In genomic region chr4:43506536-43507185, GRCm38 (mm10) we compare ENCODE assay signal across 10 mouse cellular contexts. TPM values are rescaled to one million over a fixed set of nuclear protein-coding genes. Genes with fewer than 3 reads are reported as not detected.
DNase-seq lines count a peak whose midpoint lies in the region; ATAC-seq lines count a peak whose summit lies in the region.
"Had no signal": no experiment of that assay in that cellular context is flagged by ENCODE, and none has a peak within 500 bp of the region (broad histone marks: within the 10 kb centered on the region; RNA-seq: fewer than 3 reads in every experiment).

Gene Car9, plus strand, starts transcription at chr4:43506966.

- H3K4me2 ChIP-seq in forebrain, embryonic 12.5 days, result peak within 1 kb of the TSS; percentile 60; the same call in 1 of the 2 replicates
- no peak within 1 kb of the TSS for H3K4me2 ChIP-seq in forebrain, embryonic 16.5 days (ENCODE audit: low read length)
- no peak within 1 kb of the TSS for H3K4me2 ChIP-seq in midbrain, embryonic 14.5 days (ENCODE audit: low read length)
- H3K4me2 ChIP-seq in midbrain, embryonic 15.5 days, result no peak within 1 kb of the TSS
- peak within 1 kb of the TSS; percentile 50 for H3K4me2 ChIP-seq in hindbrain, embryonic 15.5 days
- peak within 1 kb of the TSS; percentile 94 for H3K4me2 ChIP-seq in stomach, embryonic 16.5 days (ENCODE audit: low read depth, low read length)

- no peaks in the 10 kb centered on the region for H3K36me3 ChIP-seq in forebrain, embryonic 12.5 days (replicated peaks)
- no peaks in the 10 kb centered on the region for H3K36me3 ChIP-seq in forebrain, embryonic 16.5 days (ENCODE audit: control insufficient read depth, insufficient read depth)
- H3K36me3 ChIP-seq in midbrain, embryonic 14.5 days (ENCODE audit: control insufficient read depth, insufficient read depth, low read length), result no peaks in the 10 kb centered on the region
- H3K36me3 ChIP-seq in midbrain, embryonic 15.5 days (replicated peaks), result no peaks in the 10 kb centered on the region
- no peaks in the 10 kb centered on the region for H3K36me3 ChIP-seq in hindbrain, embryonic 15.5 days
- H3K36me3 ChIP-seq in stomach, embryonic 16.5 days (ENCODE audit: control insufficient read depth, insufficient read depth, low read length), result no peaks in the 10 kb centered on the region

- peaks cover 17% of the 10 kb centered on the region for H3K4me1 ChIP-seq in forebrain, embryonic 12.5 days
- H3K4me1 ChIP-seq in forebrain, embryonic 16.5 days (replicated peaks; ENCODE audit: control insufficient read depth, insufficient read depth, low read length), result peaks cover 13% of the 10 kb centered on the region
- H3K4me1 ChIP-seq in midbrain, embryonic 14.5 days (ENCODE audit: control insufficient read depth, insufficient read depth, low read length), result peaks cover 4% of the 10 kb centered on the region; the same call in 1 of the 2 replicates
- H3K4me1 ChIP-seq in midbrain, embryonic 15.5 days, result peaks cover 10% of the 10 kb centered on the region; the same call in 1 of the 2 replicates
- H3K4me1 ChIP-seq in hindbrain, embryonic 15.5 days (replicated peaks), result peaks cover 13% of the 10 kb centered on the region
- peaks cover 14% of the 10 kb centered on the region for H3K4me1 ChIP-seq in stomach, embryonic 16.5 days (ENCODE audit: control insufficient read depth, insufficient read depth, low read length)

- no peak within 1 kb of the TSS for H3K27ac ChIP-seq in forebrain, embryonic 12.5 days
- H3K27ac ChIP-seq in forebrain, embryonic 16.5 days (ENCODE audit: low read length), result no peak within 1 kb of the TSS
- H3K27ac ChIP-seq in midbrain, embryonic 14.5 days (replicated peaks; ENCODE audit: low read depth, low read length), result no peak within 1 kb of the TSS
- no peak within 1 kb of the TSS for H3K27ac ChIP-seq in midbrain, embryonic 15.5 days
- no peak within 1 kb of the TSS for H3K27ac ChIP-seq in hindbrain, embryonic 15.5 days (replicated peaks)
- H3K27ac ChIP-seq in stomach, embryonic 16.5 days (ENCODE audit: low read length), result no peak within 1 kb of the TSS

- no peak for DNase-seq in midbrain, embryonic 14.5 days
- DNase-seq in right cerebral cortex, postnatal 4 days, result no peak
- DNase-seq in urinary bladder, adult 18-20 months (ENCODE audit: low spot score in 2 of 2), result no peak
- DNase-seq: B cell, adult 2 months; thymus, postnatal 14 days had no signal

- WGBS in forebrain, embryonic 12.5 days, result 59% methylated on average over 9 of the region's 9 CpGs
- WGBS in forebrain, embryonic 16.5 days, result 49% methylated on average over 9 of the region's 9 CpGs
- 59% methylated on average over 9 of the region's 9 CpGs for WGBS in midbrain, embryonic 14.5 days
- WGBS in midbrain, embryonic 15.5 days, result 49% methylated on average over 9 of the region's 9 CpGs
- 45% methylated on average over 9 of the region's 9 CpGs for WGBS in hindbrain, embryonic 15.5 days
- WGBS in stomach, embryonic 16.5 days, result 58% methylated on average over 9 of the region's 9 CpGs

- no peak within 1 kb of the TSS for H3K9ac ChIP-seq in forebrain, embryonic 12.5 days
- no peak within 1 kb of the TSS for H3K9ac ChIP-seq in forebrain, embryonic 16.5 days (replicated peaks; ENCODE audit: low read depth, low read length)
- H3K9ac ChIP-seq in midbrain, embryonic 14.5 days (replicated peaks; ENCODE audit: low read length), result no peak within 1 kb of the TSS
- no peak within 1 kb of the TSS for H3K9ac ChIP-seq in midbrain, embryonic 15.5 days
- H3K9ac ChIP-seq in hindbrain, embryonic 15.5 days, result no peak within 1 kb of the TSS
- H3K9ac ChIP-seq in stomach, embryonic 16.5 days (ENCODE audit: low read length), result peak within 1 kb of the TSS; percentile 73

- peaks cover 47% of the 10 kb centered on the region for H3K27me3 ChIP-seq in forebrain, embryonic 12.5 days
- H3K27me3 ChIP-seq in forebrain, embryonic 16.5 days (replicated peaks; ENCODE audit: control insufficient read depth, insufficient read depth, low read length), result no peaks in the 10 kb centered on the region; the same call in 1 of the 2 replicates
- H3K27me3 ChIP-seq in midbrain, embryonic 14.5 days (ENCODE audit: control insufficient read depth, insufficient read depth, low read length), result no peaks in the 10 kb centered on the region; the same call in 1 of the 2 replicates
- H3K27me3 ChIP-seq in midbrain, embryonic 15.5 days (replicated peaks), result peaks cover 13% of the 10 kb centered on the region
- H3K27me3 ChIP-seq in hindbrain, embryonic 15.5 days, result peaks cover 20% of the 10 kb centered on the region
- H3K27me3 ChIP-seq in stomach, embryonic 16.5 days (ENCODE audit: control insufficient read depth, insufficient read depth, low read length), result no peaks in the 10 kb centered on the region

- H3K9me3 ChIP-seq in forebrain, embryonic 12.5 days, result no peaks in the 10 kb centered on the region
- H3K9me3 ChIP-seq in forebrain, embryonic 16.5 days (ENCODE audit: control insufficient read depth, low read length), result no peaks in the 10 kb centered on the region
- H3K9me3 ChIP-seq in midbrain, embryonic 14.5 days (ENCODE audit: control insufficient read depth, low read length), result no peaks in the 10 kb centered on the region
- H3K9me3 ChIP-seq in midbrain, embryonic 15.5 days, result no peaks in the 10 kb centered on the region
- H3K9me3 ChIP-seq in hindbrain, embryonic 15.5 days, result no peaks in the 10 kb centered on the region
- no peaks in the 10 kb centered on the region for H3K9me3 ChIP-seq in stomach, embryonic 16.5 days (replicated peaks; ENCODE audit: control insufficient read depth, low read length)

- no peak for ATAC-seq in forebrain, embryonic 12.5 days (ENCODE audit: low FRiP score)
- no peak for ATAC-seq in forebrain, embryonic 16.5 days
- ATAC-seq in midbrain, embryonic 14.5 days (ENCODE audit: low FRiP score, low TSS enrichment), result 0 out of 2 replicates have a peak, but pooled peaks have one; percentile 20
- ATAC-seq in midbrain, embryonic 15.5 days (replicated peaks), result no peak
- ATAC-seq in hindbrain, embryonic 15.5 days (ENCODE audit: low FRiP score, low read depth), result no peak
- ATAC-seq in stomach, embryonic 16.5 days (ENCODE audit: insufficient read depth, low FRiP score), result 0 out of 2 replicates have a peak, but pooled peaks have one; percentile 14

- no peak within 1 kb of the TSS for H3K4me3 ChIP-seq in forebrain, embryonic 12.5 days (replicated peaks)
- H3K4me3 ChIP-seq in forebrain, embryonic 16.5 days (replicated peaks; ENCODE audit: low read length), result no peak within 1 kb of the TSS
- no peak within 1 kb of the TSS for H3K4me3 ChIP-seq in midbrain, embryonic 14.5 days (replicated peaks; ENCODE audit: low read depth, low read length)
- no peak within 1 kb of the TSS for H3K4me3 ChIP-seq in midbrain, embryonic 15.5 days
- H3K4me3 ChIP-seq in hindbrain, embryonic 15.5 days, result no peak within 1 kb of the TSS
- H3K4me3 ChIP-seq in stomach, embryonic 16.5 days (replicated peaks; ENCODE audit: low read length), result peak within 1 kb of the TSS; percentile 61

RNA-seq across cellular contexts. Expression of gene Car9, which starts in this region (rescaled TPM):
- 0.27 and 0.50 TPM in 2 replicates for polyA plus RNA-seq in forebrain, embryonic 12.5 days (2016; fragmentation: Nextera tagmentation; extraction: Ambion mirVana)
- polyA plus RNA-seq in forebrain, embryonic 16.5 days (2015; fragmentation: Nextera tagmentation; extraction: Ambion mirVana), result 0.16 and 0.20 TPM in 2 replicates
- 0.30 TPM in 1 of 2 replicates, not detected in the other for polyA plus RNA-seq in midbrain, embryonic 14.5 days (2014; fragmentation: Nextera tagmentation; extraction: Ambion mirVana)
- 0.32 and 0.49 TPM in 2 replicates for polyA plus RNA-seq in midbrain, embryonic 15.5 days (2015; fragmentation: Nextera tagmentation; extraction: Ambion mirVana)
- polyA plus RNA-seq in hindbrain, embryonic 15.5 days (2015; fragmentation: Nextera tagmentation; extraction: Ambion mirVana), result 0.13 and 0.27 TPM in 2 replicates
- 22.3 and 22.9 TPM in 2 replicates for polyA plus RNA-seq in stomach, embryonic 16.5 days (2015; fragmentation: Nextera tagmentation; extraction: Ambion mirVana)

Comparison
In these comparisons a context has a peak if more than half of its experiments do, and no peak if none do; other contexts are left out.
1. RNA of gene Car9 (polyA plus RNA-seq): 22.3 to 22.9 TPM in stomach, embryonic 16.5 days; 0.32 to 0.49 TPM in midbrain, embryonic 15.5 days, 0.13 to 0.27 TPM in hindbrain, embryonic 15.5 days, 0.27 to 0.50 TPM in forebrain, embryonic 12.5 days, 0.16 to 0.20 TPM in forebrain, embryonic 16.5 days and 0.30 TPM in midbrain, embryonic 14.5 days; every median in the first group is over 10 times any median in the second.
2. H3K4me2 ChIP-seq: peak in forebrain, embryonic 12.5 days (single experiment), hindbrain, embryonic 15.5 days (single experiment) and stomach, embryonic 16.5 days (single experiment); none in forebrain, embryonic 16.5 days (single experiment), midbrain, embryonic 14.5 days (single experiment) and midbrain, embryonic 15.5 days (single experiment).
3. Peak in ATAC-seq in midbrain, embryonic 14.5 days; RNA of the gene not detected or under 1 TPM.